Mouse (Mus musculus) embryonic fibroblast, embryonic 13.5 days (primary cell): ENCODE results near the gene Cldn10.

ENCODE experiments used
- CTCF ChIP-seq: IDR thresholded peaks from 2 replicates; pipeline ENCODE4 v1.5.1; 2011; ENCODE audit warnings: mild to moderate bottlenecking, control low read depth, low read length, moderate library complexity, borderline replicate concordance; ENCODE audit not compliant: insufficient read depth
- POLR2A ChIP-seq: IDR thresholded peaks from 2 replicates; pipeline ENCODE4 v1.6.1; 2011; ENCODE audit warnings: low read depth, mild to moderate bottlenecking, control low read depth, low read length, moderate library complexity

DNA sequence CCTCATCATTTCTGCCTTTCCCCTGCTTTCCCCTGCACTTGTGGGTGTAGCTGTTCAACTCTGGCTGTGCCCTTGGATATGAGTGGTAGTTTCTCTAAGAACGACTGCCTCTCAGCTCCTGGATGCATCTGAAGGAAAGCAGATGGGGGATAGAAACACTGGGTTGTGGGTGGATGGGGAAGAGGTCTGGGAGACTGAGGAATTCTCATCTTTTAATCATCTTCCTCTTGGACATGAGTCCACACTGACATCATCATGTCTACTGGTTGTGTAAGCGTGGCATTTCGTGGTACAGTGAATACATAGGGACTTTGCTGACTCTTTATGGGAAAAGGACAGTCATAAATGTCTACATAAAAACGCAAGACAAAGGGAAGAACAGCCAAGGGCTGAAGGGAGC, 31.7 kb upstream of the Cldn10 start:
- TF ChIP-seq POLR2A (no peak), CTCF (no peak)
